ENCODE assay signal across 8 mouse cellular contexts in the genomic region with DNA sequence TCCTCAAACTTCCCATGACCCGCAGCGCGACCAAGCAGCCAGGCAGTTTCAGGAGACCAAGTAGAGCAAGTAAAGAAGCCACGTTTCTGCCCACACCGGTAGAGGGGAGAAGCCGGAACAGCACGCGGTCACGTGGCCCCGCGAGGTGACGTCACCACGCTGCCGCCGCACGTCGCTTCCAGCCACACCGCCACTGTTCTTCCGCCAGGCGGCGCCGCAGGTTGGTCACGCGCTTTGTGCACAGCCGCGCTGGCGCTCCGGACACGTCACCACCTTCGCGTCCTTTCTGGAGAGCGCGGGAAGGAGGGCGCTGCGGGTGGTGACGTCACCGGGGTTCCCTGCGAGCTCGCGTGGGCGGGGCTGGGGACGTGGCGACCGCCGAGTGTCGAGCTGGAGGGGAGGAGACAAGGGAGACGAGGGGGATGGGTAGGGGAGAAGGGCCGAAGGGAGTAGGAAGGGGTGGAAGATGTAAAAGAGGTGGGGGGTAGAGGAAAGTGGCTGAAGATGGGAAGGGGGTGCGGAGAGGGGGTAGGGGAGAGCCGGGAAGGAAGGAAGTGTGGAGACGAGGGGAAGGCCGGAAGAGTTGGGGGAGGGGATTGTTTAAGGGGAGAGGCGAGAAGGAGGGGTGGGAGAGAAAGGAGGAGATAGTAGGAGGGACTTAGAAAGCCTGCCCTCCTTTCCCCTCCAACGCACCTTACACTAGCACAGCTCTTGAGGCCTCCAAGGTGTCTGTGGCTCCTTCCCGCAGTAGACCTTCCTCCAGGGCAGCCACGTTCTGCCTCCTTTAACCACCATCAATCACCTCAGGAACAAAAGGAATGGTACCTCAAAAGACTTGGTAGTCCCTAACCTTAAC. TPM values are rescaled to one million over a fixed set of nuclear protein-coding genes. Genes with fewer than 3 reads are reported as not detected.
DNase-seq lines count a peak whose midpoint lies in the region; ATAC-seq and TF ChIP-seq lines count a peak whose summit lies in the region.

No protein-coding gene starts in this region.

- H3K36me3 ChIP-seq in hindbrain, postnatal 0 days (ENCODE audit: insufficient read depth, low read length): no peaks in the 10 kb centered on the region

- H3K27ac ChIP-seq in gastrocnemius, adult 2 months: peak overlapping the region; percentile 92
- peak overlapping the region; percentile 94 for H3K27ac ChIP-seq in hindbrain, postnatal 0 days
- H3K27ac ChIP-seq in left cerebral cortex, adult 2 months: peak overlapping the region; percentile 86

- under 1% methylated on average over 56 of the region's 56 CpGs for WGBS in hindbrain, postnatal 0 days

- ATAC-seq in common myeloid progenitor, adult 5-6 weeks (replicated peaks; ENCODE audit: low read depth, poor library complexity, severe bottlenecking): peak; percentile 87
- peak; percentile 96 for ATAC-seq in hindbrain, postnatal 0 days
- ATAC-seq in megakaryocyte, adult 5-6 weeks (ENCODE audit: poor library complexity, severe bottlenecking): peak; percentile 95

- peak overlapping the region; percentile 53 for H3K9ac ChIP-seq in hindbrain, postnatal 0 days (replicated peaks; ENCODE audit: low read length)

- H3K9me3 ChIP-seq in hindbrain, postnatal 0 days (ENCODE audit: low read length): no peaks in the 10 kb centered on the region

- peaks cover 10% of the 10 kb centered on the region for H3K4me1 ChIP-seq in hindbrain, postnatal 0 days (ENCODE audit: insufficient read depth, low read length)

- H3K4me3 ChIP-seq in gastrocnemius, adult 2 months: peak overlapping the region; percentile 73
- peak overlapping the region; percentile 33 for H3K4me3 ChIP-seq in hindbrain, postnatal 0 days (ENCODE audit: low read length)
- H3K4me3 ChIP-seq in left cerebral cortex, adult 2 months: peak overlapping the region; percentile 43

- H3K4me2 ChIP-seq in hindbrain, postnatal 0 days (ENCODE audit: low read depth, low read length): peak overlapping the region; percentile 64

- peak; percentile 100 for DNase-seq in ZHBTc4 (ENCODE audit: low read depth, low spot score)
- DNase-seq in gastrocnemius, adult 2 months: peak; percentile 100
- peak; percentile 100 for DNase-seq in hindbrain, postnatal 0 days (ENCODE audit: low spot score)
- peak; percentile 100 for DNase-seq in left cerebral cortex, adult 2 months (ENCODE audit: extremely low spot score in 1 of 2, low spot score in 2 of 2)
- DNase-seq in right cerebral cortex, adult 2 months (ENCODE audit: low spot score in 2 of 2): peak; percentile 100
- DNase-seq in urinary bladder, postnatal 14 days (ENCODE audit: low spot score): peak; percentile 100

- intact Hi-C loops in gastrocnemius, adult 2 months (cut with DNase I): loop anchor here (1.0 to 2.0 kb wide), 3 partner anchors 42 to 197 kb away; partner anchors contain the start of genes Mxd1 and Pcbp1
- intact Hi-C loops in left cerebral cortex, adult 2 months (cut with DNase I): loop anchor here (1.0 to 2.0 kb wide), 3 partner anchors 54 to 196 kb away; partner anchors contain the start of genes Mxd1 and Pcbp1

- TF ChIP-seq CTCF in gastrocnemius, adult 2 months (IDR thresholded peaks at IDR 0.05): peak; percentile 96
- TF ChIP-seq CTCF in hindbrain, postnatal 0 days (IDR thresholded peaks at IDR 0.05; ENCODE audit: low read depth): peak; percentile 96
- peak; percentile 98 for TF ChIP-seq CTCF in left cerebral cortex, adult 2 months (IDR thresholded peaks at IDR 0.05)

- no peaks in the 10 kb centered on the region for H3K27me3 ChIP-seq in hindbrain, postnatal 0 days (ENCODE audit: insufficient read depth, low read length)

RNA-seq across cellular contexts. Expression of gene C87436, which starts 34.2 kb away (rescaled TPM):
- 37.6 and 42.6 TPM in 2 replicates for total RNA-seq in common myeloid progenitor, adult 5-6 weeks (2017)
- 1 to 10 TPM; 7.5 to 8.0 TPM for total RNA-seq in gastrocnemius, adult 2 months (2021)
- total RNA-seq in hindbrain, postnatal 0 days (2014; rRNA removed): 14.4 and 17.6 TPM in 2 replicates
- 15.9 and 19.6 TPM in 2 replicates for polyA plus RNA-seq in hindbrain, postnatal 0 days (2015; fragmentation: Nextera tagmentation; extraction: Ambion mirVana)
- 10 to 100 TPM; 19.3 to 24.7 TPM for total RNA-seq in left cerebral cortex, adult 2 months (2021)
- 24.8 and 34.1 TPM in 2 replicates for total RNA-seq in megakaryocyte, adult 5-6 weeks (2015)
- total RNA-seq in megakaryocyte, adult 5-6 weeks (2017): 23.5 and 33.1 TPM in 2 replicates

RNA-seq across cellular contexts. Expression of gene Gm44790, which starts 45.9 kb away (rescaled TPM):
- total RNA-seq in common myeloid progenitor, adult 5-6 weeks (2017): not detected in 2 replicates
- total RNA-seq in gastrocnemius, adult 2 months (2021): under 1 TPM in 1 of 2 experiments, not detected in 1; 0.53 TPM
- not detected in 2 replicates for total RNA-seq in hindbrain, postnatal 0 days (2014; rRNA removed)
- not detected in 2 replicates for polyA plus RNA-seq in hindbrain, postnatal 0 days (2015; fragmentation: Nextera tagmentation; extraction: Ambion mirVana)
- total RNA-seq in left cerebral cortex, adult 2 months (2021): not detected
- not detected in 2 replicates for total RNA-seq in megakaryocyte, adult 5-6 weeks (2015)
- total RNA-seq in megakaryocyte, adult 5-6 weeks (2017): not detected in 2 replicates

RNA-seq across cellular contexts. Expression of gene Pcbp1, which starts 53.8 kb away (rescaled TPM):
- 115 and 172 TPM in 2 replicates for total RNA-seq in common myeloid progenitor, adult 5-6 weeks (2017)
- total RNA-seq in gastrocnemius, adult 2 months (2021): 100 to 1,000 TPM; 121 to 128 TPM
- 61.7 and 71.3 TPM in 2 replicates for total RNA-seq in hindbrain, postnatal 0 days (2014; rRNA removed)
- 300 and 303 TPM in 2 replicates for polyA plus RNA-seq in hindbrain, postnatal 0 days (2015; fragmentation: Nextera tagmentation; extraction: Ambion mirVana)
- total RNA-seq in left cerebral cortex, adult 2 months (2021): 100 to 1,000 TPM; 174 to 176 TPM
- 204 and 222 TPM in 2 replicates for total RNA-seq in megakaryocyte, adult 5-6 weeks (2015)
- total RNA-seq in megakaryocyte, adult 5-6 weeks (2017): 58.9 and 76.8 TPM in 2 replicates

Comparison
In these comparisons a context has a peak if more than half of its experiments do, and no peak if none do; other contexts are left out.
1. Peak in every context shown above with its lines: DNase-seq, ATAC-seq, H3K4me3 ChIP-seq and H3K27ac ChIP-seq.